Mouse (Mus musculus): ENCODE measurements around the gene Cdh1.

Gene Cdh1

GRCm38 (mm10) chr8:106603131-106603819 is at the start of gene Cdh1:
TSS of gene Cdh1 (plus strand) at chr8:106603351.
- in situ Hi-C loops (cut with MseI, MboI) = no loop called here

DNA sequence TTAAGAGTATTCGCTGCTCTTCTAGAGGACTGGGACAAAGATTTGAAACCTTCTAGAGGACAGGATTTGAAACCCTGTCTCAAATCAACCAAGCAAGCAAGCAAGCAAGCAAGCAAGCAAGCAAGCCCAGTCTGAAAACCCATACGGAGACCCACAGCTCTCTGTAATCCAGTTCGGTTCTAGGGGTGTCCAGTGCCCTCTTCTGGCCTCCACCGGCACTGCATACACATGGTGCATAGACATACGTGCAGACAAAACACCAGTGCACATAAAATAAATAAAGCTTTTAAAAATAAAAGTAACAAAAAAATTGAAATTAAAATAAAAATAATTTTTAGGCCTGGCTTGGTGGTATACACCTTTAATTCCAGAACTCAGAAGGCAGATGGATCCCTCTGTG is 49.1 kb upstream of the Cdh1 start:
- in situ Hi-C loops (cut with MseI, MboI) = no loop called here

GRCm38 (mm10) chr8:106556068-106556645 is 47.0 kb upstream of the Cdh1 start:
- in situ Hi-C loops (cut with MseI, MboI) = no loop called here

DNA sequence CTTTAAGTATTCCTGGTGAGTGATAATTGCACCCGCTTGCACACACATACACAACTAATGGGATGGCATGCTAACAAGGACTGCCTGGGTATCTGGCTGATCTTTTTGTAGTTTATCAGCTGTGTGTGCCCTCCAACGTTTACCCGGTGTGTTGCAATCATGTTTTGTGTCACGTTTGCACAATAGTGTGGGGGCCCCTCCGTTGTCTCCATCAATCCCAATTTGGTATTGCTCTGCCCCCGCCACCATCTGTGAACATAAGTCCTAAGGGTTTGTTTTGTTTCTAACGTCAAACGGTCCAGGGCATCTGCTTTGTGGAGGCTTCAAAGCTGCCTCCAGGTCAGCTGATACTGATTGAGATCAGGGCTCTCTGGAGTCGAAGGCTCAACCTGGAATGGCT is 43.3 kb upstream of the Cdh1 start:
- in situ Hi-C loops (cut with MseI, MboI) = loop anchor here in 1 of 2 experiments (5.0 kb wide), 1 partner anchor 87 kb away; no protein-coding TSS in a partner anchor

DNA sequence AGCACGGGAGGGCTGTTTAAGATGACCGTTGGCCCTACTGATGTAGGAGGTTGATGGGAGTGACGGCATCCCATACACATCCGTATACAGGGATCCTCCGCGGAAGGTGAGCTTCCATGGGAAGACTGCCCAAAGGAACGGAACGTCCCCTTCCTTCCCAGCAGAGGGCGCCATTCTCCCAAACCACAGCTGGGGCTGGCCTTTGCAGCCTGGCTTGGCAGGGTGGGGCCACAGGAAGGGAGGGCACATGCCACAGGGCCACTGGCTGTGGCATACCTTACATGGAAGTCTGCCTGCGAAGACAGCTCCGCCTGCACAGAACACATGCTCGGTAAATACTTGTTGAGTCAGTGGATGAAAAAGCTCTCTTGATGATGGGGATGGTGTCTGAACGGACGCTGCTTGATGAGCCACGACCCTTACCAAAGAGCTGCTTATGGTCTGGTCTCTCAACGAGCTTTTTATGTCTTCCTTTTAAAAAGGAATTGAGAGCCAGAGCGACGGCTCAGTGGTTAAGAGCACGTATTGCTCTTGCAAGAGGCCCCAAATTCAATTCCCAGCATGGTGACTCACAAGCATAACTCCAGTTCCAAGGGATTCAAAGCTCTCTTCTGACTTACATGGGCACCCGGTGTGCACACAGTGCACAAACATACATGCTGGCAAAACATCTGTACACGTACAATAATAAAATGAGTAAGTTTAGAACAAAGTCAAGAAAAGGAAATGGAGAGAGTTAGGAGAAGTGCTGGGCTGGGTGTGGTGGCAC is 41.9 kb upstream of the Cdh1 start:
- in situ Hi-C loops (cut with MseI, MboI) = loop anchor here in 1 of 2 experiments (5.0 kb wide), 1 partner anchor 86 kb away; no protein-coding TSS in a partner anchor

GRCm38 (mm10) chr8:106563691-106564182 is 39.4 kb upstream of the Cdh1 start:
- in situ Hi-C loops (cut with MseI, MboI) = loop anchor here in 1 of 2 experiments (5.0 kb wide), 1 partner anchor 84 kb away; no protein-coding TSS in a partner anchor

GRCm38 (mm10) chr8:106569006-106569405 is 34.1 kb upstream of the Cdh1 start:
- in situ Hi-C loops (cut with MseI, MboI) = no loop called here

- in situ Hi-C loops (cut with MseI, MboI) = loop anchor here in 1 of 2 experiments (10.0 kb wide), 1 partner anchor 74 kb away; no protein-coding TSS in a partner anchor
These were observed 32.8 kb upstream of the Cdh1 start for GRCm38 (mm10) chr8:106570386-106570785.

DNA sequence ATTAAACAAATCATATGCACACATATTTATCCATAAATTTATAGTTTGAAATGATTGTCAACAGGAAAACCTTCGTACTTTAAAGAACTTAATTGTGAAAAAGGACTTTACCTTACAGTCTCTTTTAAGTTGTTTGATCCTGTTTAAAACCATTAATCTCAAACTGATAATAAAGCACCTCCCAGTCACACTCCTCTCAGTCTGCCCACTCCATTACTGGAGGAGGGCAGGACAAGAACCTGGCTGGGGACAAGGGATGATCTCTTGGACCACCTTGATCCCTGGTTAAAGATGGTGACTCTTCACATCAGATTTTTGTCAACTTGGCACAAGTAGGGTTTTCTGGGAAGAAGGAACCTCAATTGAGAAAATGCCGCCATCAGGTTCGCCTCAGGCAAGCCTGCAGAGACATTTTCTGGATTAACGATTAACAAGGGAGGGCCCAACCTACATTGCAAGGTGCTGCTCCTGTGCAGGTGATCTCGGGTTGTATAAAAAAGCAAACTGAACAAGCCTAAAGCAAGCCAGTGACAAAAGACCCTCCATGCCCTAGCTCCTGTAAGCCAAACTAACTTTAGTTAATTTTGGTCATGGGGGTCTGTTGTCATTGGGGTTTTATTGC is 31.5 kb upstream of the Cdh1 start:
- in situ Hi-C loops (cut with MseI, MboI) = loop anchor here in 1 of 2 experiments (10.0 kb wide), 1 partner anchor 73 kb away; no protein-coding TSS in a partner anchor

DNA sequence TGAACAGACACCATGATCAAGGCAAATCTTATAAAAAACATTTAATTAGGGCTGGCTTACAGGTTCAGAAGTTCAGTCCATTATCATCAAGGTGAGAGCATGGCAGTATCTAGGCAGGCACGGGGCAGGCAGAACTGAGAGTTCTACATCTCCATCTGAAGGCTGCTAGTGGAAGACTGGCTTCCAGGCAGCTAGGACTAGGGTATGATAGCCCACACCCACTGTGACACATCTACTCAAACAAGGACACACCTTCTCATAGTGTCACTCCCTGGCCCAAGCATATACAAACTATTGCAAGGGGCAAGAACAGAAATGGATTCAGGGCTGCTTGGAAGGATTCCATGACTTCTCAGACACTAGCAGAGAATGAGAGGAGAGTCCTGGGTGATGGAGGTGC is 31.0 kb upstream of the Cdh1 start:
- in situ Hi-C loops (cut with MseI, MboI) = loop anchor here in 1 of 2 experiments (10.0 kb wide), 1 partner anchor 73 kb away; no protein-coding TSS in a partner anchor

DNA sequence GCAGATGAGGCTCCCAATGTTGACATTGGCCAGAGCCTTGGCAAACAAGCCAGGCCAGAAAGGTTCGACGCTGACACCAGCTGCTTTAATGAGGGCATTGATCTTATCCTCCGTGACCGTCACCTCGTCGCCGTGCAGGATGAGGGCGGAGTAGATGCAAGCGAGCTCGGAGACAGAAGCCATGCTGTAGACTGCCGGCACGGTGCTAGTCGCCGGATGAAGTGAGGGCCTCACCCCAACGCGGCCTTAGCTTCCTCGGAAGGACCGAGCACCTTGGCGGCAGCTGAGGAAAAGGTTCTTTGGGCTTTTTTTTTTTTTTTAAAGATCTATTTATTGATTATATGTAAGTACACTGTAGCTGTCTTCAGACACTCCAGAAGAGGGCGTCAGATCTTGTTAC is 30.0 kb upstream of the Cdh1 start, which contains the start of gene Gm10073:
TSS of gene Gm10073 (minus strand) at position 294 of the 400 bp plus-strand sequence.
- in situ Hi-C loops (cut with MseI, MboI) = loop anchor here in 1 of 2 experiments (10.0 kb wide), 1 partner anchor 72 kb away; no protein-coding TSS in a partner anchor

- in situ Hi-C loops (cut with MseI, MboI) = loop anchor here in 1 of 2 experiments (10.0 kb wide), 1 partner anchor 71 kb away; no protein-coding TSS in a partner anchor
These were observed 28.9 kb upstream of the Cdh1 start for GRCm38 (mm10) chr8:106574283-106574682.

GRCm38 (mm10) chr8:106576849-106577555 is 26.1 kb upstream of the Cdh1 start:
- in situ Hi-C loops (cut with MseI, MboI) = loop anchor here in 1 of 2 experiments (10.0 kb wide), 1 partner anchor 68 kb away; no protein-coding TSS in a partner anchor

- in situ Hi-C loops (cut with MseI, MboI) = loop anchor here in 1 of 2 experiments (10.0 kb wide), 1 partner anchor 65 kb away; no protein-coding TSS in a partner anchor
These were observed 23.6 kb upstream of the Cdh1 start for GRCm38 (mm10) chr8:106579510-106579909.

DNA sequence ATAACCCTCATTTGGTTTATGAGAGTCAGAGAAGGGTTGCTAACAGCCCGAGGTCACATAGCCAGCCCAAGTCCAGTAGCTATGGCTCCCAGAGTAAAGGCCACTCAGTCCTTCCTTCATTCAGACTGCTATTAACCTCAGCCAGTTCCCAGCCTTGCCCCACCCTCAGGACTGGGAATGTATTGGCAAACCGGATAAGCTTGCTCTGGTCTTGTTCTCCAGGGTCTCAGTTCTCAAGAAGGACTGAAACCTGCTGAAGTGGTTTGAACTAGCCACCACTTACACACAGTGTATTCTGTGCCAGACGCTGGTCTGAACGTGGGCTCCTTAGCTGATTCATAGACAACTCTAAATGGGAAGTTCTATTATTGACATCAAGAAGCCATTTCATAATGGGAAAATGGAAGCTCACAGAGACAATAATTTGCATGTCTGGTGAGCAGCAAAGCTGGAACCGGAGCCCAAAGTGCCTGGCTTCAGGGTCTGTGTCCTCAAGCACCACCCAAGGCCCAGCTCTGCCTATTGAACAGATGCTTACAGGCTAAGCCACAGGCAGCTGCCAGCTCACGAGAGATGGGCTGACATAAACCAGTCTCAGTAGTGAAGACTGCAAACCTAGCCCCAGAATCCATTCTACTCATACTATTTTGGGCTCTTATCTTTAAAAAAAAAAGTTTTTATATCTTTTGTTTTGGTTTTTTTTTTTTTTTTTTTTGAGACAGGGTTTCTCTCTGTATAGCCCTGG is 21.6 kb upstream of the Cdh1 start:
- in situ Hi-C loops (cut with MseI, MboI) = no loop called here

GRCm38 (mm10) chr8:106584942-106585670 is 18.0 kb upstream of the Cdh1 start:
- in situ Hi-C loops (cut with MseI, MboI) = no loop called here

- in situ Hi-C loops (cut with MseI, MboI) = no loop called here
These were observed 17.5 kb upstream of the Cdh1 start for GRCm38 (mm10) chr8:106585671-106586037.

GRCm38 (mm10) chr8:106586896-106587295 is 16.3 kb upstream of the Cdh1 start:
- in situ Hi-C loops (cut with MseI, MboI) = no loop called here
